Comparison of ENCODE assay signal across 1 mouse cellular context in the genomic region with DNA sequence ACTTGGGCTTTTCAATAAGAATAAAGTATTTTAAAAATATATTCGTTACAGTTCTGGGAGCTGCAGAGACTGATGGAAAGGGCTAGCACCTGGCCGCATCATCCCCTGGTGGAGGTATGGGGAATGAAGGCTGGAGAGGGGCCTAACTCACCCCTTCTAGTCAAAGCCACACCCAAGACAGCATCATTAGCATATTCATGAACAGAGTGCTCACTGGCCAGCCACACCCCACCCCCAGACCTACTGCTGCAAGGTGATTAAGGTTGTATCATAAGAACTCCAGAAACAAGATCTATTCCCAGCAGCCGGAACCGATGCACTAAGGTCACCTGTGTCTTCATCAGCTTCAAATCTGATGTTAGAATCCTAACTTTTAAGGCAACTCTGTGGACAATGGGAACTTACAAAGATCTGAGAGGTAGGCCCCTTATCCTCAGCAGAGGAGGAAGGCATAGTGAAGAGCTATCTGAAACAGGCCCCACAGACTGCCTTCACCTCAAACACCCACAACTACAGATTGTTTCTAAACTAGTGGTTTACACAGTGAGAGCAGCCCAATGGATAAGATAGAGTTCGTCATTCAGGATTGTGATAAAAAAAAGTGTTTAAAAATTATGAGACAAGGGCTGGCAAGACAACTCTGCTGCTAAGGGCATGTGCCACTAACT.
TF ChIP-seq lines count a peak whose summit lies in the region.

No protein-coding gene starts in this region.

TF ChIP-seq in MEL, 35 proteins besides CTCF, POLR2A, EP300 and RAD21 (continued from another document):
- TF ChIP-seq ELF1 (IDR thresholded peaks at IDR 0.05; ENCODE audit: low read depth, low read length) = no peak
